Mouse (Mus musculus) liver, postnatal 0 days (tissue): ENCODE data around the gene Elk3.

ENCODE experiments used
- CTCF ChIP-seq: sonication (generic); IDR thresholded peaks from 2 replicates; pipeline ENCODE4 v1.5.1; 2016; ENCODE audit warnings: antibody characterized with exemption, low read depth
- EP300 ChIP-seq: IDR thresholded peaks from 2 replicates; pipeline ENCODE4 v1.6.1; 2016; ENCODE audit warnings: antibody characterized with exemption, low read depth, mild to moderate bottlenecking

DNA sequence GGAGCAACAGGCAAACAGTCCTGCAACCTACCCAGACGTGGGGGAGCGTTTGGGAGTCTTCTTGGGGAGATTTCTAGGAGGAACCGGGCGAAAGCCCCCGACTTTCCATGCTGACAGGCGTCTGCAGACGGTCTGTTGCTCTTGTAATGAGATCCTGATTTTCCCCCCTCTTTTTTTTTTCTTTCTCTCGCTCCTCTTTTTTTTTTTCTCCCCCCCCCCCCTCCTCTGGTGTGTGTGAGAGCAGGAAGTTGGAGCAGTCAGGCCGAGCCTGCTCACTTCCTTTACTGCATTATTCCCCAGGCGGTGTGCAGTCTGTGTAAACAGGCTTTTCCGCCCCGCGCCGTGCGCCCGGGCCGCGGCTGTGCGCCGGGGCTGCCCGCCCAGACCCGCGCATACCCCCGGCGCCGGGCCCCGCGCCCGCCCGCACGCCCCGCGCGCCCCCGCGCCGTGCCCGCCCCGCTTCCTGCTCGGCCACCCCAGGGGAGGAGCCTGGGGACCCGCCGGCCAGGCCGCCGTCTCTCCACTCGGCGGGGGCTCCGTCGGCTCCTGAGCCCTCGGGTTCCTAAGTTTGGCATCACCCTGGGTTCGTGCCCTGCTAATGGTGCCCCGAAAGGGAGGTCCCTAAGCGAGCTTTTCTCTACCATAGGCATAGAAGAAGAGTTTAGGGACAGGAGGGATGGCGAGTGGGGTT, at the start of gene Elk3:
- no peak for TF ChIP-seq CTCF
- TF ChIP-seq EP300, result no peak
